Mouse (Mus musculus) right cerebral cortex, postnatal 14 days (tissue): Measurements from ENCODE around the gene Fam13a.
A peak's percentile ranks its signal among the peaks of the same experiment; 100 is the strongest.

Experiments used
- DNase-seq: peaks from one replicate; pipeline ENCODE4 v3.0.0; 2022

The Fam13a gene

DNA sequence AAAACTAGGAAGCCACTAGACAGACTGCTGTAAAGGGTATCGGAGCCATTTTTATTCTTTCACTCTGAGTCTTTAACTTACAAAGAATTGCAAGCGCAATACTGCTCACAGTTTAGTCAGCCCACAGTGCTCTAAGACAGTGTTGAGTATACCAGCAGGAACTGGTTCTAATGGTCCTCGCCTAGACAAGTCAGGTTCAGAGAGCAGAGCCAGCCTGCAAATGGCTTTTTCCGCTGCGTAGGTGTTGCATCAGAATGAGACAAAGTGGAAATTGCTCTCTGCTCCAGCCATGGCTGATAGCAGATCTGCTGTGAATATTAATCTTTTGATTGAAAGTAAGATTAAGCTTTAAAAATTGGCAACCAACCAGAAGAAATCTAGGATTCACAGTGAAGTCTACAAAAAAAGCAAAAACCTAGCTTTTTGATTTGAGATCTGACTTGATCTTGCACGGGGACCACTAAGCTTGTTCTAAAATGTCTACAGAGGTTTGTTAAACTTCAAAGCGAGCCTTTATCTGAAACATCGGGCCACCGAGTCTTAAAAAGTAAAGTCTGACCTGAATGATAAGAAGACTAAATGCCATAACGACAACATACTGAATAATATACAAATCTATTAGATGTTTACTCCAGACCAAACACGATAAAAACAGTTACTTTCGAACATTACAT lies 91.7 kb downstream of the Fam13a start:
- DNase-seq: no peak

DNA sequence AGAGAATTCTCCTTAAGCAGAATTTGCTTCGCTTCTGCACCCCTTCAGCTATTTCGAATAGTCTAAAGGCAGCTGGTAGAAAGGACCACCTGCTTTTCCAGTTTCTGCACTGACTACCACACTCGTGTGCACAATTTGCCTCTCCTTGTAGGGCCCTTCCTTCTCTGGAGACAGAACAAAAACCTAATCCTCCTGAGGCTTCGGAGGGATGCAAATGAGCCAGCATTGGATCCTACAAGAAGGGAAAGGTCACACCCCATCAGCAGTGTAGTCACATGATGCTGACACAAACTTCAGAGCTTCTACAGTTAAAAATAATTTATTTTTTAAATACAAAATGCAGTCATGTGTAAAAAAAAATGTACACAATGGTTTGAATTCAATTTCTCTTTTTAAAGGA lies 93.2 kb downstream of the Fam13a start:
- no peak for DNase-seq

DNA sequence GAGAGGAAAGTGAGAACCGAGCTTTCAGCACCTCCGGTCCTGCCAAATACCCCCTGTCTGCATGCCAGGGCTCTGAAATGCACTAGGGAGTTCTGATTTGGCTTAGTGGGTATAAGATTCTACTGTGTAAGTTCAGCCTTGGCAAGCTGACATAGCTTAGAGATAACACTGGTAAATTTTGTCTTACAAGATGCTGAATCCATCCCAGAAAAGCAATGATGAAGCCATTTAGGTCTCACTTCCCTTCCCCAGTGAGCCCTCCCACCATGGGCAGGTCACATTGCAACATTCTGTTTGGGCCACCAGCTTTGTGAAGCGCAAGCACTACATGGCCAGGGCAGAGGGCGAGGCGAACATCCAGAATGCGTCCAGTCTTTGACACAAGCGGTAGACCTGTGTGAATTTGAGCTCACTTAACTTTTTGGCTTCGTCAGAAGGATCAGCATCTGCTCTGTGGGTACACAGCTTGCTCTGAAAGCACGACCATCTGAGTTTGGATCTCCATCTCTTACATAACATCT lies 94.4 kb downstream of the Fam13a start:
- DNase-seq: no peak

DNA sequence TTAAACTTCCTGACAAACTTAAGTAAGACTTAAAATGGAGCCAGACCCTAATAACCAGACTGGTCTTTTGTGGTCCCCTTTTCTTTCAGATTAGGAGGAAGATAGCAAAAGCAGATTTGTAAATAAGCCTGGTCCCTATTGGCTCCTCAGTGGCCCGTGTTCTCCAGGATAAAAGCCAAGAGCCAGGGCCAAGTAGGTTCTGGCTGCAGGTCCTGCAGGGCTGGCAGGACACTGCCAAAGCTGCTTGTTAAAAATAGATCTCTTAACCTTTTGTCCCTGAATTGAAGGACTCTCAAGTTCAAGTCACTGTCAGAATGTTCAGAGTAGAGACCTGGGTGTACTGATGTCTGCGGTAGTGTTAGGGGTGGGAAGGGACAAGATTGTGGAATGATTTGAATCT lies 96.5 kb downstream of the Fam13a start:
- DNase-seq: no peak

DNA sequence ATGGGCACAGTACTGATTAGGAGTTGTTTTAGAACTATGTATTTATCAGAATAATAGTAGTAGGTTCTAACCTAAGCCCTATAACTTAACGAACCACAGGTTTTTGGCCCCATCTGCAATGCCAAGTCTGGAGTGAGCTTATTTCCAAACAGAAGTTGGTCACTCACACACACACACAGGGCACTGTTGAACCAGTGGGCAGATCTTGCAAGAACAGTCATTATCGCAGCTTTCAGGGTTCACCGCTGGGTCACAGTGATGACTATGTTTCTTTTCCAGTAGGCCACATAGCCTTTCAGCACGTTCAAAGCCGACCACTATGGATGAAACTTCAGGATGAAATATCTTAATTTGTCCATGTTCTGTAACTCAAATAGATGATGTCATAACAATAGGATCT lies 101.8 kb downstream of the Fam13a start:
- DNase-seq: no peak

DNA sequence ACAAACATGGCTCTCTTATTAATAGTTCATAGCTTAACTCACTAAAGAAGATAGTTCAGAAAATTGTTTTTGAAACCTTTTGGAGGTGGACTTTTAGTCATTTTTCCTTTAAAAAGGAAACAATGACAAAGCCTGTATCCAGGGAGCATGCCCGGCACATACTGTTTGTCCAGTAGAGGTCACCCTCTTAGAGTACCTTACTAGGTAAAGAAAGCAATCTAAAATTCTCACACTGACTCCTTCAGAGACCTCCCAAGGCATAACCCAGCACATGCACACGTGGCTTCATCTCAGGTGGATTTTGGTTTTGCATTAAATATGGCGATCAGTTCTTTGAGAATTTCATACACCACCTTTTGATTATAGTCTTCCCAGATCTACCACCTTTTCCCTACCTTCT lies 102.7 kb downstream of the Fam13a start:
- DNase-seq: no peak

DNA sequence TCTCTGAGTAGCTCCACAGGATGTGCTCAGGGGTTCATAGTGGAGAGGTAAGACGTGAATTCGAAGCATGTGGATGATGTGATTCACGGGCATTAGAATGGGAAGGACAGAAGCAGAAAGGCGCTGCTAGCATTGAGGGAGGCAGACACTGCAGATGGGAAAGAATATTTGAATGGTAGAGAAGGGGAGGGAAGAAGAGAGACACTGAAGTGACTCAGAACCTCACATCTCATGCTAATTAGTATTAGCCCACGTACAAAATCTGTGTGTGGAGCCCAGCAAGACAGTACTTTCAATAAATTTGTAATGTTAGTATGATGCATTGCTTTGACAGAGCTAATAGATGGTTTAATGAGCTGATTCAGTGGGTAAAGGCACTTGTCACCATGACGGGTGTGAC lies 103.6 kb downstream of the Fam13a start:
- DNase-seq: no peak

DNA sequence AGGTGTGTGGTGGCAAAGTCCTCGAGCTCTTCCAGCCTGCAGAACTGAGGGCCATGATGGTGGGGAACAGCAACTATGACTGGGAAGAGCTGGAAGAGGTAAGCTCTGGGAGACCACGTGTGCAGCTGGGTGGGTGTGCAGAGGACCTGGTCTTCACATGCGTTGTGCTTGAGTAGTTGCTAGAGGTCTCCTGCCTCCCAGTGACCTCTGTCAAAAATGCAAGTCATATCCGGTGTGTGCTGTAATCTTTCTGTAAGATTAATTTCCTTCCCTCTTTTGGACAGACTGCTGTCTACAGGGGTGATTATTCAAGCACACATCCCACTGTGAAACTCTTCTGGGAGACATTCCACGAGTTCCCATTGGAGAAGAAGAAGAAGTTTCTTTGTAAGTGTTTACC lies 107.9 kb downstream of the Fam13a start:
- DNase-seq: no peak

DNA sequence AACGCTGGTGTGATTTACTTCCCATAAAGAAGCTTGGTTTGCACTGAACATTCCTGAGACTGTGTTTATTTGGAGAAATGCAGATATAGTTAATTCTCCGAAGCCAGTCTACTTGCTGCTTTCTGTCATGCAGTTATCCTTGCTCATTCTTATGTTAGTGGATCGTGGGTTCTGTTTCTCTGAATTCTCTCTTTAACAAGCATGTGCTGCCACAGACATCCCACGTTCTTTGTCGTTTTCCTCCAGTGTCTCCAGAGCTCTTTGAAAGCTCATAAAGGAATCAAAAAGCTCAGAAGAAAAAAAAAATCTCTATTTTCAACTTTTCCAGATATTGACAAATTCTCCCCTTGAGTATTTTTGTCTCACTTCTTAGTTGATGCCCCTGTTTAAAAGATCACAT lies 110.4 kb downstream of the Fam13a start:
- DNase-seq: no peak

DNA sequence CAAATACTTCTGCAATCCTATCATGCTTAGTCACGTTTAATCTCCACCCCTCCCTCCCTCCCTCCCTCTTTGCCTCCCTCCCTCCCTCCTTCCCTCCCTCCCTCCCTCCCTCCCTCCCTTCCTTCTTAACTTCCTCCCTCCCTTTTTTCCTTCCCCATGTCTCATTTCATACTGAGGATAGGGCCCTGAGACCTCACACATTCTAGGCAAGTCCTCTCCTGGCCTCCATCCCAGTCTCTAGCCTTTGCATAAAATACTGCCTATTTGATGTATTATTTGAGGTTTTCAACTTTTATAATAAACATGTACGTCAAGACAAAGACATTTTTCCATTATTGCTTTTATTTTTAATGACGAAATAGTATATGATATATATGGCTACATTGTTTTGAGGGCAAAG lies 110.8 kb downstream of the Fam13a start:
- no peak for DNase-seq

DNA sequence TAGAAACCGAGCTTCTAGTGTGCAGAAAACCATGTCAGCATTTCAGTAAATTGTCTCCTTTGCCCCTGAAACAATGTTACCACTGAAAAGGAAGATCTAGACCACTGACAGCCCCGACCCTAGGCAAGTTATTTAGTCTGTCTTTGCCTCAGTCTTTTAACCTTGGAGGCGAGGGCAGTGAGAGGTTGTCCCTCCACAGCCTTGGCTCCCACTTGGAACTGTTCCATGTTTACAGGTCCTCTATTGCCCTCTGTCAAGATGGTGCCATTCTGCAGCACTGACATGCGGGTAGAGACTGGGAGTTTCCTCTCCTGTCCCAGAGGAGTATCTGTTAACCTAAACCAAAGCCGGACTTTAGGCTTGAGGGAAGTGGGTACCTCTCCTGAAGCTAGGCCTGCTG lies 111.5 kb downstream of the Fam13a start:
- no peak for DNase-seq

DNA sequence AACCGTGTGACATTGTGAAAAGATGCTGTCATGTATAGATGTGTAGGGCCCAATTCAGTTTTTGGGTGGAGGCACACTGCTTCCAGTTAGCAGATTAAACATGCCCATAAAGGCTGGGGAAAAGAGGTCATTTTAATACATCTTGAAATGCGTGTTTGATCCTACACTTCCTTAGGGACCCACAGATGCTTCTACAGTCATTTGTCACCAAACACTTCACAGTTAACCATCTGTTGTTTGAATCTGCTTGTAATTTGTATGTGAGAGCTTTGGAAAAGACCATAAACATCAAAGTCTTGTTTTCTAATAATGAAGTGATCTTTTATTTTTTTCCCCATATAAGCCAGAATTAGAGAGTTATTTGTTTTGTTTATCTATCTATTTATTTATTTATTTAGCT lies 116.6 kb downstream of the Fam13a start:
- DNase-seq: no peak

DNA sequence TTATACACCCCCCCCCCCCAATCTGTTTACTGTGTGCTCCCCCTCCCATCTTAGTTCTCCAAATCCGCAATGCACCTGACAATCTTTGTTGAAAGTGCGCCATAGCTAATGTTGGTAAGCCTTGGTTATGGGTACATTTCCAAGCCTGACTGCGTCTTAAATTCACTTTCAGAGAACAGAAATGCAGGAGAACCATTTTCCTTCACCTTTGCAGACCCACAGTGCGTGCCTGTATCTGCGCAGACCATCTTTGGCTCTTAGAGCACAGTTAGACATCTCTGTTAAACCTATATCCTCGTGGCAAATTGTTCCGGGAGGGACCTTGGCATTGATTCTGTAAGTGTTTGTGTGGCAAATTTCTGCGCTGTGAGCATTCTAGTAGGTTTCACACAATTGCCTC lies 117.0 kb downstream of the Fam13a start:
- DNase-seq: no peak

DNA sequence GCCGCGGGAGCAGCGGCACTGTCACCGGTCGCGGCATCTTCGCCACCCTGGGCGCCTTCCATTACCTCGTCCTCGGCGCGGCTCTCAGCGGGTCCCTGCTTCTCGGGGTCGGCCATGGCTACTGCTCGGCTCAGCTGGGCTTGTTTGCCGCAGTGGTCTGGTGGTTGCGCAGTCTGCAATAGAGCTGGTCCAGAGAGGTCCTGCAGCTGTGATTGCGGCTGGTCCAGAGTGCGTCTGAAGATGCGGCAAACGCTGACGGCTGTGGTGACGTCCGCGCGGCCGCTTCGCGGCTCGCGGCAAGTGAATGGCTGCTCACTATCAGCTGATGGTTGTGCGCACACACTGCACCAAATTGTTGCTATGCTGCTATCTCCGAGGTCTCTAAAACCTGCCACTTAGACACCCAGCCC lies 117.5 kb downstream of the Fam13a start, which contains the start of gene Nap1l5:
Nap1l5 (minus strand) TSS at position 225 of the 410 bp plus-strand sequence.
- DNase-seq: peak; percentile 61

DNA sequence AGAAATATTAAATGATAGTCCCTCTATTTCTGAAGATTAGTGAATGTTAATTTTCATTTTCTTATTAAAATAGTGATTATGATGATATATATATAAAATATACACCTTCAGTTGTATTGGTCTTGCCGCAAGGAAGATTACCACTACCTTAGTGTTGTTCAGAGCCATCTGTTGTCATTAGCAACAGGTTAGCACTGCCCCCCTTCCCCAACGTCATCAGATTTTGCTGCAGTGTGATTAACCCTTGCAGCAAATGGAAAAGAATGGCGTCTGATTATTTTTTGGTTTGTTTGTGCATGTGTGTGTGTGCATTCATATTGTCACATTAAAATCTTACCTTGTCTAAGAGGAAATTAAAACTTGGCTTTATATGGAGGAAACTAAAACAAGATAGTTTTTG lies 119.8 kb downstream of the Fam13a start:
- DNase-seq: no peak

DNA sequence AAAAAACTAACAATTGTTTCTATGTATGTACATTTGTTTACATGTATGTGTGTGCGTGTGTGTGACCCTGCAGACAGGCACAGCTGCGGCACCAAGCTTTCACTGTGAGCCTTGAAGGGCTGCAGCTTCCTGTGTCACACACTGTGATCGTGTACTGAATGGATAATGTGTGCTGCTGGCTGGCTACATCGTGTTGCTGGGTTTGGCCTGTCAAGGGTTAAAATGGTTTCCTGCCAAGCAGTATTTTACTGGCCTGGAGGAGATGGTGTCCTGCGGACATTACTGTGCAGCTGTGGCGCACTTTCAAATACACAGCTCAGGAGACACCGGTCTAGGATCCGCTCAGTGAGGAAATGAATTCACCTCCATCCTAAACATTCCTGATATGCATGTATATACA lies 121.2 kb downstream of the Fam13a start:
- no peak for DNase-seq

DNA sequence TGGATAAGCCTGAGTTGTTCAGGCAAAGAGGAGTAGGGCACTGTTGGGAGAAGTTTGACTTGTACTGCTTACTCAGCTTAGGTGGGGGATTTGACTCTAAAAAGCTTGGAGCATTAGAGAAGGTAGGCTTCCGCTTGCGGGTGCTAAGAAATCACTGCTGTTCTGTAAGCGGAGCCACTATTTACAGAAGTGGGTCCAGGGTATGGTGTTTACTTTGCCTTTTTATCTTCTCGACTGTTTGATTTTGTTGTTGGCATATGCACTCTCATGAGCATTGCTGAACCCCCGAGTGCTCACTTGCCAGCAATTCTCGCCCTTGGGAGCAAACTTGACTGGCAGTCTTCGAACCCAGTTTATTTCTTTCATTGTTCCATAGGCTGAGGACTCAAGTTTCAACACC lies 123.8 kb downstream of the Fam13a start:
- DNase-seq: no peak

DNA sequence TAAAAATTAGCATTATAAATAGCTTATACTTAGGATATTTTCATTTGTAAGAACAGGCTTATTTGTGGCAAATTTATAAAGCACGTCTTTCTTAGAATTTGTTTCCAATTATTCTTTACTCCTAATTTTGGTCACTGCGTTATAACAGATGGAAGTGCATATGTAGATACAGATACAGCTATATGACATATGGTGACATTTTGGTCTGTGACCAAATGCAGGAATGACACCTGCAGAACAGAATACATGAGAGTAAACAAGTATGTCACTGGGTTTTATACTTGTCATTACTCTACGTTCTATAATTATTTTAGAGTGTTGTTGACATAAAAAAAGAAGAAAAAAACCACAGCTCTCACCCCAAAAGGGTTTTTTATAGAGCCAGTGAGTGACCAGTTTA lies 125.3 kb downstream of the Fam13a start:
- DNase-seq: no peak

DNA sequence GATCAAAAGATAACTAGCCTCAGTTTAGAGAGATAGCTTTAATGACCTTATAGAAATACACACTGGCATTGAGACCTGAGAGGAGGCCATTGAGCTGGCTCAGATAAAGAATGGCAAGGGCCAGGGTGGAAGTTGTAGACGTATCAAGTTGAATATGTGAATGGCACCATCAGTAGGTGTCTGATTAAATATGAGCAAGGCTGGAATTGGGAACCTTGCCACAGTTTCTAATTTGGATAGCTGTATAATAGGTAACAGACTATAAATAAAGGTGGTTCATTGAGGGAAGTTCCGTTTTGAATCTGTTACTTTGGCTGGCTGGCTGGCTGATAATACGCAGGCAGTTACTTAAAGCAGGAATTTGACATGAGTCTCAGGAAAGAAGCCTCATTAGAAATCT lies 127.7 kb downstream of the Fam13a start:
- DNase-seq: no peak

DNA sequence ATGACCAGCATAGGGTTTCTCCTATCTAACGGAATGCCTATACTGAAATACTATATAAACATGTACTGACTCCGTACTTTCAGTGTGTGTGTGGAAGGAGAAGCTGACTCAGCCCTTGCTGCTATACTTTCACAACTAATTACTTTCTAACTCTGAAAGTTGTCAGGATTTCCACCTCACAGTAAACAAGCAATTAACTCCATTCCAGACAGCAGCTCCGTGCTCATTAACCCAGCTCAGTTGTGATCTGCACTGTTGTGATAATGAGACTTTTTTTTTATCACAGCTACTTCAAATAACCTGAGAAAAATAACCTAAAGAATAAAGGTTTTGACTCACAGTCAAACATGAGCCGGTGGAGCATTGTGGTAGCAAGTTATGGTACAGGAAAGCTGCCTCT lies 129.4 kb downstream of the Fam13a start:
- DNase-seq: no peak

DNA sequence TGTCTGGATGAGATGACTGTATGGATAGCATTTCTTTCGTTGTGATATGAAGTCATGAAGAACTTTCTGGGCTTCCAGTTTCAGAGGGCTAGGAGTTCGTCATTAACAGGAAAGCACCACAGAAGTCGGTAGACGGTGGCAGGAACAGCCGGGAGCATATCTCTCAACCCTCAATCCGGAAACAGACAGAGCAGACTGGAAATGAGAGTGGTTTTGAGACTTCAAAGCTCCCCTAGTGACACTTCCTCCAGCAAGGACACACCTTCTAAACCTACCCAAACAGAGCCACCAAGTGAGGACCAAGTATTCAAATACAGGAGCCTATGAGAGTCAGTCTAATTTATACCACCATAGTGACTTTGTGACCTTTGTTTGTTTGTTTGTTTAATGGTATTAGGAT lies 131.0 kb downstream of the Fam13a start:
- no peak for DNase-seq

DNA sequence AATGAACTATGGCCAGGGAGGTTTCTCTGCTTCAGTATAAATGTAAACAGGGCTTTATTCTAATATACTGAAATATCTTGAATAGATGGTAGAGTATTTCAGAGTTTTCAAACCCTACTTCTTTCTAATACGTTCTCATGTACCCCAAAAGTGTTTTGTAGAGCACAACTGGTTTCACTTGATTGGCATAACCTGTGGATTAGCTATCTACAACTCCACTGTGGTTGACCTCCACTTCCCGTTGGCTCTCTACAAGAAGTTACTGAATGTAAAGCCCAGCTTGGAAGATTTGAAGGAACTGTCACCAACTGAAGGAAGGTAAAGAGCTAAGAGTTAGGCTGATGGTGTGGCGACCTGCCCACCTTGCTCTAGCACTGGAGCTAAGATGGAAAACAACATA lies 134.4 kb downstream of the Fam13a start:
- DNase-seq: no peak

DNA sequence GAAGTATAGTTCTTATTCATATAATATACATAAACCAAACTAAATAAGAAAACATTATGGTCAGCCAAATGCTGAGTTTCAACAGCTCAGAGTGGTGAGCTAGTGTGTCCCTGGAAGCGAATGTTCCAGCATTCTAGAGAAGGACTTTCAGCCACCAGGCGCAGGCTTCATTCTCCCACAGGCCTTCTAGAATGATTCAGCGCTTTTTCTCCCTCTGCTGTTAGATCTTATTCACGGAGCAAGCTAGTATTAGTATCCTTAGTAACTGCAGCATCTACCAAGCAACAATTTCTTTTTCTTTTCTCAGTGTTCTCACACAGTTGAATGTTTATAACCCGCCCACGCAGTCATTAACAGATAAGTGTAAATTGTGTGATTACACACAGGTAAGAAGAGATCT lies 142.1 kb downstream of the Fam13a start:
- no peak for DNase-seq
